Mouse (Mus musculus) WW6 (cell line): ENCODE measurements around the gene Lrrc8e.
A peak's percentile ranks its signal among the peaks of the same experiment; 100 is the strongest.

Experiments used
- DNase-seq: peaks from one replicate; pipeline ENCODE4 v3.0.0-alpha.2; 2013; ENCODE audit warnings: low read depth, low spot score

Gene Lrrc8e

DNA sequence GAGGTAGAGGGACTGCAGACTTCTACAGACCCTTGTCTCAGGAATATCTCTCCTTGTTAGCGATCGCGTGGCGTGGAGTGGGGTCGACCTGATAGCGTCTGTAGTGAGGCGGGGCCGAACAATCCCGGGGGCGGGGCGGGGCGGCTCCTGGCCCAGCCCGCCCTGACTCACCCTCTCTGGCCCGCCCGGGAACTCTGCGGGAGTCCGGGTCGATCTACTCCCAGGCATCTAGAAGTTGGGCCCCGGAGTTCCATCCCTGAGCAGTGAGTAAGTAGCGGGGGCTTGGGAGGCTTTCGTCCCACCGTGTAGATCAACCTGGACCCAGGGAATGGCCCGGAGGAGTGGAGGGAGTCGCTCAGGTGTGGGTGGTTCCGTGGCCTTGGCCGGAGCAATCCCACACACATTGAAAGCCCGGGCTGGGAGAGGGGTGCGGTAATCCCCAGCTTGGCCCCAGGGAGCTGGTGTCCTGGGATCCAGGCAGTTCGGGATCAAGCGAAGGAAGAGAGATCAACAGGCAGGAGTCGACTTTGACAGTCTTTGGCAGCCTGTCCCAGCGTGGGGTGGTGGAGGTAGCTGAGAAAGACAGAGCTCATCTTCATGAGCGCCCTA lies at the start of gene Lrrc8e:
Gene Lrrc8e (plus strand): TSS at position 89 of the 609 bp plus-strand sequence.
- DNase-seq: no peak

DNA sequence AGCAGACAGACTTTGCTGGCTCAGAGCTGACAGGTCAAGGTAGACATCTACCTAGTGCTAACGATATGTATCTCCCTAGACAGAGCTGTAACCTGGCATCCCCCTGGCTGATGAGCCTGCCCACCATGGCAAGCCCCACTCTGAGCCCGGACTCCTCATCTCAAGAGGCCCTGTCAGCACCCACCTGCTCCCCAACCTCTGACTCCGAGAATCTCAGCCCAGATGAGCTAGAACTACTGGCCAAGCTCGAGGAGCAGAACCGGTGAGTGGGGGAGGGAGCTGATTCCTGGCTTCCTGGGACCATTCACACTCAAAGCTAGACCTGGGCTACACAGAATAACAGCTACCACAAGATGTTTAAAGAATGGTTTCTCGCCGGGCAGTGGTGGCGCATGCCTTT lies 43.2 kb upstream of the Lrrc8e start:
- DNase-seq: no peak

DNA sequence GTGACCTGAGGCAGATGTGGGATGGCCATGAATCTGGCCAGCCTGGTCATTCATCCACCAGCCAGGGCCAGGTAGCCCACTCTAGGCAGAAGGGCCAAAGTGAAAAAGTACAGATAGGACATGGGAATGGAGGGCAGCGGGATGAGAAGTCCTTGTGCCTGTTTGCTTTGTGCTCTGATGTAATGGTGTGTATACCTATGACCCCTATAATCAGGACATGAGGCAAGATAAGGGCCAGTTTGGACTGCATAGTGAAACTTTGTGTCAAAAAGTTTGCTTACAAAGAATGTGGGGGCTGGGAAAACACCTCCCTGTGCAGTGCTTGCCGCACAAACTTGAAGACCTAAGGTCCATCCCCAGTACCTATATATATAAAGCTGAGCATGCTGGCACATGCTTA lies 40.5 kb upstream of the Lrrc8e start:
- no peak for DNase-seq

DNA sequence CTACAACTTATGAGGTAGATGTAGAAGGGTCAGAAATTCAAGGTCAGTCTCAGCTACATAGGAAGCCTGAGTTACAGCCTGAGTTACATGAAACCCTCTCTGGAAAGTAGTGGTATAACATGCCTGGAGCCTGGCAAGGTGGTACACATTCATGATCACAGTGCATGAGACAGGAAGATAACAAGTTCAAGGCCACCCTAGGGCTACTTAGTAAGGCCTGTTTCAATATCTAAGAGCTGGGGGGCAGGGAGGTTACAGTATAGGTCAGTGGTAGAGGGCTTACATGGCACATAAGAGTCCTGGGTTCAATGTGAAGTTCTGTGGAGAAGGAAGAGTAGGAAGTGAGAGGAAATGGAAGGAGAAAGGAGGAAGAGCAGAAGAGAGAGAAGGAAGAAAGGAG lies 38.0 kb upstream of the Lrrc8e start:
- DNase-seq: no peak

DNA sequence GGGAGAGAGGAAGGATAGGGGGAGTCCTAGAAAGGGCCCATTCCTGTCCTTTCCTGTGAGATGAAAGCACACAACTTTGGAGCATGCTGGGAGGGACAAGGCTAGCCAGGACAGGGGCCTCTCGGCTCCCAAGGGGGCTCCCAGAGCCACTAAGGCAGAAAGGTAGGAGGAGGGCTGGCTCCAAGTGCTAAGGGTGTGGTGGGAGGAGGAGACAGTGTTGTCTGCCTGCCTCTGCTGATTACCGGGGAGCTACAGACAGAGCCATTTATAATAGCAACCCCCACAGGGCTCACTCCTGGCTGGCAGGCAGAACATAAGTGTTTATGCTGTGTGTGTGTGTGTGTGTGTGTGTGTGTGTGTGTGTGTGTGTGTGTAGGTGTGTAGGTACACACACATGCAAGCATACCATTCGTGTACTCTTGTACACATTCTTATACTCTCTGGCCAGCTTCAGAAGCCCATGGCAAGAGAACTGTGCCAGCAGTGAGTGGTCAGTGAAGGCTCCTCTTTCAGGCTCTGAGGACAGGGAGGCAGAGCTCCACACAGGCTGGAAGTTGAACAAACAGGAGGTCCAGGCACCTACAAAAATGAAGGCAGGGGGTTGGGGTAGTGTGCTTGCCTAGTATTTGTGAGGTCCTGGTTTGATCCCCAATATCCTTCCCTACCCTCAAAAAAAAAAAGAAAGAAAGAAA lies 37.5 kb upstream of the Lrrc8e start:
- no peak for DNase-seq

DNA sequence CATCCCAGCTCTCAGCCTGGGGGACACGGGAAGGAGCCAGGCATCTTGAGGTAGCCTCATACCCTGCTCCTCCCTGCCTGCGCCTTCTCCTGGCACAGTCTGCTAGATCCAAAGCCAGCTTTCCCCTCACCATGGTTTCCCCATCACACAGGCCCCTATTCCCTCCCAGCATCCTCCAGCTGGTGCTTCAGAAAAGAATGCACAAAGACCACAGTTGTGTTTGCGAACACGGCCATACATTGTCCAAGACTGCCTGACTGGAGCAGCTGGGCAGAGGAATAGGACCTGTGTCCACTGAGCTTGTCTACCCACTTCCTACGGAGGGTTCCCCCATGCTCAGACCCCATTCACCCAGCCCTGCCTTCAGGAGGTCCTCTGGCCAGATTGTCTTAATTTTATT lies 34.3 kb upstream of the Lrrc8e start:
- no peak for DNase-seq

DNA sequence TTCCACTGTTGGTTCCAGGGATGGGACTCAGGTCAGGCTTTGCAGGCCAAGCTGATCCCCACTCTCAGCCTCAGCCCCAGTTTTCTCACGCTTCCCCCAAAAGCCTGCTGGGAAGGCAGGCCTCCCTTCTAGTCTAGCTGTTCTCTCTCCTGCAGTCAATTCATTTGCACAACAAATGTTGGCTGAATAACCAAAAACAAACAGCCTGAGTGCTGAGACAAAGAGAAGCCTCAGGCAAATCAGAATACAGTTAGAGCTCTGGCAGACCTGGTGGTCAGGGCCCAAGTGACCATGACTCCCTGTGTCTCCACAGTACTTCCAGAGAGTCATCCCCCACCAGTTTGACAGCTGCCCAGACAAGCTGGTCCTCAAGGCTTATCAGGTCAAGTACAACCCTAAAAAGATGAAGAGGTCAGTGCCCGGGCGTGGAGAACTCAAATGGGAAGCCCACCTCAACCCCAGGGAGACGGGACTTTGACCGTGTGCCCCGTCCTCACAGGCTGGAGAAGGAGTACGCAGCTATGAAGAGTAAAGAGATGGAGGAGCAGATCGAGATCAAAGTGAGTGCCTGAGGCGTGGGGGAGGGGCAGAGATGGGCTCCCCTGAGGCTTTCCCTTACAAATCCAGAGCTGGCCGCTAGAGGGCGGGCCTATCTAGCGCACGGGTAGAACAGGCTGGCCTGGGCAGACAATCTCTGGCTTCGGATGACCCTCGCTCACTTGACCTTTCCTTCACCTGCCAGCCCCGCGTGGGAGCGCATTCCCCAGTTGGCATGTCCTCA lies 33.6 kb upstream of the Lrrc8e start:
- peak; percentile 81 for DNase-seq

DNA sequence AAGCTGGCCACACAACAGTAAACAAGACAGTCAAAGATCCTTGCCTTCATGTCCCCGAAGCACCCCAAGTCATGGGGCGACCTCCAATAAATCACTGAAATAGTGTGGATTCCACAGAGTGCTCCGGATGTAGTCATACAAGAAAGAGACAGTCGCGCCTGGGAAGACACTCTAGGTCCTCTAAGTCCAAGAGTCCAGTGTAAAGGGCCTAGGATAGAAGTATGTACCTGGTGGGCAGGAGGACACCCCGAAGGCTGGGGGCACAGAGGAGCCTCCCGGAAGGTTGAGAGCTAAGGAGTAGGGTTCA lies 33.1 kb upstream of the Lrrc8e start:
- DNase-seq: no peak

DNA sequence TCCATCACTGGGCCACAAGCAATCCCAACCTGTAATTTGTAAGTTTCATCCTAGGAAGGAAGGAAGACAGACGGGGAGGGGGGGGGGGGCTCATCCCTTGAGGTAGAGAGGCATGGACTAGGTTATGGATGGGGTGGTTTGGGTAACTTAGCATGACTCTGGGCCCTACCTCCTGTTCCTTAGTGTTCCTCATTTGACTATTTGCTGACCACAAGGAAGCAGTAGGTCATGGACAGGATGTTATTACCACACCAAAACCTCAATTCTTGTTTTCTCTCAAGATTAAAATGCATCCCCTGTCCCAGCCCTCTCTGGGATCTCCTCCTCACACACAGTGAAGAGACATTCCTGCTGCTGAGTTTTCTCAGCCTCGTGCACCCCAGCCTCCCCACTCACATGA lies 25.3 kb upstream of the Lrrc8e start:
- DNase-seq: no peak

DNA sequence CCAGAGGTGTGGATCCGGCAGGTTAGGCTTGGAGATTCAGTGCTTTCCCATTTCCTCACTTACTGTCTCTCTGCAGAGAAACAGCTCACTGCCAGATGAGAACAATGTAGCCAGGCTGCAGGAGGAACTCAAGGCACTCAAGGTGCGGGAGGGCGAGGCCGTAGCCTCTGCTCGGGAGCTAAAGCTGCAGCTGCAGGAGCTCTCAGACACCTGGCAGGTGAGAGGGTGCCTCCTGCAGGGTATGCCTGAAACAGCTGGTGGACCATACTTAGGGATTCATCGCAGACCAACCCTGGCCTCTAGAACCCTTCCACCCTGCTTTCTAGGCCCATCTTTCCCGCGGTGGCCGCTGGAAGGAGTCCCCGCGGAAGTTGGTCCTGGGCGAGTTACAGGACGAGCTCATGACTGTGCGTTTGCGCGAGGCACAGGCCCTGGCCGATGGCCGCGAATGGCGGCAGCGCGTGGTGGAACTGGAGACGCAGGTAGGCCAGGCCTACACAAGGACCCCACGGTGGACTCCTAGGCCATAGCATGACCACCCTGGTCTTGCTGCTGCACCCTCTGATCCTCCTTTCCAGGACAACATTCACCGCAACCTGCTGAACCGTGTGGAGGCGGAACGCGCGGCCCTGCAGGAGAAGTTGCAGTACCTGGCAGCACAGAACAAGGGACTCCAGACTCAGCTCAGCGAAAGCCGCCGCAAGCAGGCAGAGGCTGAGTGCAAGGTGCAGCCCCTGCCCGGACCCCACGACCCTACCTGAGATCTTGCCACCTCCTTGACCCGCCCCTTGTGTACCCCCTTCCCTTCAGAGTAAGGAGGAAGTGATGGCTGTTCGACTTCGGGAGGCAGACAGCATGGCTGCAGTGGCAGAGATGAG lies 21.1 kb upstream of the Lrrc8e start:
- no peak for DNase-seq

DNA sequence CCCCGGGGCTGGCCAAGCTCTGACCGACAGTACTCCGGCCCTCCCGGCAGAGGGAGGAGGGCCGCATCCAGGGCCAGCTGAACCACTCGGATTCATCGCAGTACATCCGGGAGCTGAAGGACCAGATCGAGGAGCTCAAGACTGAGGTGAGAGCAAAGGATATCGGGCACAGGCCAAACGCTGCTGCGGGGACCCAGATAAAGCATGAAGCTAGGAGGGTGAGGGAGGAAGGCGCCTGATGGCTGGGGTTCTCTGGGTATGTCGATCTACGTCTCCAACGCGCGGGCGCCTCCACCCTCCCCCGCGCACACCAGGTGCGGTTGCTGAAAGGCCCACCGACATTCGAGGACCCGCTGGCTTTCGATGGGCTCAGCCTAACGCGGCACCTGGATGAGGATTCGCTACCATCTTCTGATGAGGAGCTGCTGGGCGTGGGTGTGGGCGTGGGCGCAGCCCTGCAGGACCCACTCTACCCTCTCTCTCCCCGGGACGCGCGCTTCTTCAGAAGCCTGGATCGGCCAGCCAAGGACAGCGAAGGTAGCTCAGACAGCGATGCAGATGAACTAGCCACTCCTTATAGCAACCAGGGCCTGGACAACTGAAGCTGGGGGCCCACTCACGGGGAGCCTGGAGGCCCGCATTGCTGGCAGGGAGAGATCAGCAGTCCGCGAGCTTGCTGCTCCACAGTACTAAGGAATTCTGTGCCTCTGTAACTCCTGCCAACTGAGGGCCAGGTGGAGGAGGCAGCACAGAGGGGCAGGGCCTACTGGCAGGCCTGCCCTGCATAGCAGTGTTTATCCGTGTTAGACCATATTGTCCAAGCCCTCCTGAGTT lies 20.2 kb upstream of the Lrrc8e start:
- no peak for DNase-seq

DNA sequence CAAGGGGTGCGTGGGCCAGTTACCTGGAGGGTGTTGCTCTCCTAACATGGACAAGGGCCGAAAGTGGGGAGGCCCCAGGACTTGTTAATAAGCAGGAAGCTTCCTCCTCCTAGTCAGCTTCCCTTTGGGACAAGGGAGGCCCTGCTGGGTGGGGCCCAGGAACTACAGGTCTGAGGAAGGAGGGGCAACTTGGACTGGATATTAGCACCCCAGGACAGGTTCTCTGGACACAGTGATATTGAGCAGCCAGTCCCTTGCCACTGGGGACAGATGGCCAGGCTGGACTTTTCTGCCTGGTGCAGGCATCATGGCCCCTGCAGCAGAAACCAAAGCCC lies 19.6 kb upstream of the Lrrc8e start:
- no peak for DNase-seq

DNA sequence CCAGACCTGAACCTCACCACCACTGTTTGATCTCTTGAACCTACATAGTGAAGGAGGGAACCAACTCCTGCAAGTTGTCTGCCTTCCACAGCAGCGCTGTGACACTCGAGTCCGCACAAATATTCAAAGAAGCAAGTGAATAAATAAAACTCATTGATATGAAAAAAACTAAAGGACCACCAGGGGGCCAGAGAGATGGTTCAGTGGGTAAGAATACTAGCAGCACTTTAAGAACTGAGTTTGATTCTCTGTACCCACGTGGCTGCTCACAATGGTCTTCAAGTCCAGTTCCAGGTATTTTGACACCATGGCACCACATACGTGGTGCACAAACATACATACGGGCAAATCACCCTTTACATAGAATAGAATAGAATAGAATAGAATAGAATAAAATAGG lies 15.5 kb upstream of the Lrrc8e start:
- DNase-seq: no peak

DNA sequence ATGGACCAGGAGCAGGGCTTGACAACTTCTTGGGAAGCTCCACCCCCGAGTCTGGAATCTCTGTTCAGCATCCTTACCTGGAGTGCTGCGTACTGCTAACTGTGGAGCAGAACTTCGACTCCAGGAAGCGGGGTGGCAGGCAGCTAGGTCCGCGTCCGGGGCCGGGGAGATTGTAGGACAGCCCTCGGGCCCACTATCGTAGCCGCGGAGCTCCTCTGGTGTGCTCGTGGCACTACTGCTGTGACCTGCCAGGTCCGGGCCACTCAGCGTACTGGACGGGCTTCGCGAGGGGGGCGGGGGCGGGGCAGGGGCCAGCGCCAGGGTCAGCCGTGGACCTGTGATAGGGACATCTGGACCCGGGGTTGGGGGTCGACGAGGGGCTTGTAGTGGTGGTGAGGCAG lies 13.8 kb upstream of the Lrrc8e start:
- no peak for DNase-seq

DNA sequence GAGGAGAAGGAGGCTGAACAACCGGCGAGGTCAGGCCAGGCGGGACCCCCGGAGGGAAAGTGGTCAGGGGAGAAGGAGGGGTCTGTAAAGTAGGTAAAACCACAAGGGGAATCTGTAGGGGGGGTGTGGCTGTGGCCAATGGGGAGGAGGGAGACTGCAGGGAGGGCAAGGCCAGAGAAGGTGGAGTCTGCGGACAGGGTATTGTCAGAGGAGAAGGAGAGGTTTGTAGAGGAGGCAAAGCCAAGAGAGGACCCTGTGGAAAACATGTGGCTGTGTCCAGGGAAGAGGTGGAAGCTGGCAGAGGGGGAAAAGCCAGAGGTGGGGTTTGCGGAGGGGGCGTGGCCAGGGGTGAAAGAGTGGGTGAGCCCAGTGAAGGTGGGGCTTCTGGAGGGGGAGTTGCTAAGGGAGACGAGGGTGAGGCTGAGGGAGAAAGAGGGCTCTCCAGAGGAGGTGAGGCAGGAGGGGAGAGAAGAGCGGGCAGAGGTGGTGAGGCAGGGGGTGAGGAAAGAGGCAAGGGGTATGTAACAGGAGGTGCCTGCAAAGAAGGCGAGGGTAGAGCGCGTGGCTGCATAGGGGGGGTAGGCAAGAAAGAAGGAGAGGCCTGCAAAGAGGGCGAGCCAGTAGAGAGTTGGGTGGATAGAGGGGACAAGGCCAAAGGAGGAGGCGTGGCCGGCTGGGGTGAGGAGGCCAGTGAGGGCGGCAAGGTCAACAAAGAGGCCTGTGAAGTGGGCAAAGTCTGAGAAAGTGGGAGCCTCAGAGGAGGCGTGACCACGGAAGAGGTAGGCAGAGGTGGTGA lies 13.2 kb upstream of the Lrrc8e start:
- no peak for DNase-seq

DNA sequence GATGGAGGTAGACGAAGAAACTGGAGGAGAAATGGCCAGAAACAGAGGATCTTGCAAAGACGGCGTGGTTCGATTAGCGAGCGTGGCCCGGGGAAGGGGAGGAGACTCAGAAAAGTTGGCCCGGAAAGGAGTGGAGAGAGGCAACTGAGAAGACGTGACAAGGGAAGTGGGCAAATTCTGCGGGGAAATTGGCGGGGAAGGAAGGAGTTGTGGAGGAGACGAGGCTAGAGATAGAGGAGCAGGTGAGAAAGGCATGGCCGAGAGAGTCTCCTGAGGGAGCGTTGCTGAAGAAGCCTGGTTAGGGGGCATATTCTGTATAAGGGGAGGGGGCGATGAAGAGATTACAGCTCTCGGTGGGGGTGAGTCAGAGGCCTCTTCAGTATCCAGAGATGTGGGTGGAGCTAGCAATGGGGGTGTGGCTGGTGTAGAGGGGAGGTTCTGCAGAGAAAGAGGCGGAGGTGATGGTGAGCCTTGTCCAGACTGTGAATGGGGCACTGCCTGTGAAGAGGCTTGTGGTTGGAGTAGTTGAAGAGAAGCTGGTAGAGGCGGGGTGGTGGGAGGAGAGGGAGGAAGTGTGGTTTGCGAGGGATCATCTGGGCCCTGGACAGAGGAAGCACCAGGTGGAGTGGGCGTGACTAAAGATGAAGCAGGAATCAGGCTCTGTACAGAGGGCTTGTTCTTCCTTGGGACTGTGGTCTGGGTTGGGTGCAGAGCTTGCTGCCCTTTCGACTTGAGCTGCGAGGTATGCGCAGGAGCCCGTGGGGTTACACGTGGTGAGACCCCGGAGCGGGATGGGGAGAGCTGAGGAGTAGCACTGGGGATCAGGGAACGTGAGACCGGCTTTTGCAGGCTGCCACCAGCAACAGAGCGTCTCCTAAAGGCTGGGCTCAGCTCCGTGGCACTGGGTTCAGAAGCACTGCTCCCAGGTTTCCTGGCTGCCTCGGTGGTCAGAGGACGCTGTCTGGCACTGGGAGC lies 12.3 kb upstream of the Lrrc8e start:
- DNase-seq: no peak

DNA sequence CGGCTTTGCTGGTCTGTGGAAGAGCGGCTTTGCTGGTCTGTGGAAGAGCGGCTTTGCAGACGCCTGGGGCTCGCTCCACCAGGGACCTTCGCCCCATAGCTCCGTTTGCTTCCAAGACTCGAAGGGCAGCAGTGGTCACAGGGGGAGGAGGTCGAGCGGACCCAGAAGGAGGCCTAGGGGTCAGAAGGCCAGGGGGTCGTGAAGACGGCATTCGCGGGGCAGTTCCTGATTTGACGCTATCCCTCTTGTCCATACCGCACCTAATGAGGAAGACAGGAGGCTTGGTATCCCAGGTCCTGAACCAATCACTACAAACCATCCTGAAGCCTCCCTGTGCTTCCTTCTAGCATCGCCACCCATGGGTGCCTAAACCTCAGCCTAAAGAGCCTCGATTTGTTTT lies 10.3 kb upstream of the Lrrc8e start:
- DNase-seq: no peak

DNA sequence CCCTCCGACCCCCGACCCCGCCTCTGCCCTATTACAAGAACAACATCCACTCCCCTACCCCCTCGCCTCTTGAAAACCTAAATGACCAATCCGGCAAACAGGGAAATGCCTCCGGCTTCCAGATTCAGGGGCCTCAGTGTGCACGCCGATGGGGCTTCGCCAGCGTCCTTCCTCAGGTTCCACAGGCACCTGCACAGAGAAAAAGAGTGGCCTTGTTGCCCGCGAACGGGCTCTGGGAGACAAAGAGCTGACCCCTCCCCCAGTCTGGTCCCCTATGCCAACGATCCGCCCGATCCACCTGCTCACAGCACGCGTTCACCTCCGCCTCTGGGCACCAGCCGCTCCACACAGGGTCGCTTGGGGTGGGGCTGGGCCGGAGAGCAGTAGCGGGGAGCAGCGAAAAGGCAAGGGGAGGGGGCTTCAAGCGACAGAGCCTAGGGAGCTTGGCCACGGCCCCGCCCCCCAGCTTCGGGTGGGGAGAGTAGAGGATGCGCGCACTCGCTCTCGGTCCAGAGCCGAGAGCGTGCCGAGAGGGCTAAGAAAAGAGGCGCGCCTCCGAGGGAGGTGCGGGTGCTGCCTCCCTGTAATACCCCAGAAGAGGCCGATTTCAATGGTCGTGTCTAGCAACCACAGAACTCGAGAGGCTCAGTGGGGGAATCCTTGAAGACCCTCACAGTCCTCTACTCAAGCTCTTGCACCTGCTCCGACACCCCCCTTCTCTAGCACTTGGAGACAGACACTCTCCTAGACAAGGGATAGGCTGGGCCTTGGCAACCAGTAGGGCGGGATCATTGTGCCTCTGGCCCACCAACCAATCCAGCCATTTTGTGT lies 9.6 kb upstream of the Lrrc8e start, which contains the start of gene Prr36:
Gene Prr36 (minus strand): TSS at position 669 of the 831 bp plus-strand sequence.
- peak; percentile 75 for DNase-seq
